Mouse (Mus musculus) myocyte (in vitro differentiated cells): ENCODE results near the gene Mical3. TPM values are rescaled to one million over a fixed set of nuclear protein-coding genes. Genes with fewer than 3 reads are reported as not detected.
"Not testable (repeated sequence)": the region's sequence is repeated elsewhere in the genome, so short reads cannot be mapped to it uniquely, and the experiment has no call there.

Experiments used
- H3K27me3 ChIP-seq: one replicate; pipeline ENCODE4 v1.6.1; 2011; ENCODE audit not compliant: control insufficient read depth, insufficient read depth, insufficient read length
- H3K36me3 ChIP-seq: one replicate; pipeline ENCODE4 v1.6.1; 2011; ENCODE audit not compliant: control insufficient read depth, insufficient read depth
- H3K4me2 ChIP-seq: one replicate; pipeline ENCODE4 v1.6.1; 2011; ENCODE audit warnings: low read depth, control low read depth
- H3K4me3 ChIP-seq: one replicate; pipeline ENCODE4 v1.5.1; 2011; ENCODE audit warnings: mild to moderate bottlenecking, control low read depth, moderate library complexity
- H3K79me2 ChIP-seq: one replicate; pipeline ENCODE4 v1.6.1; 2011; ENCODE audit not compliant: control insufficient read depth, insufficient read depth
- H3ac ChIP-seq: one replicate; pipeline ENCODE4 v1.6.1; 2011; ENCODE audit not compliant: control insufficient read depth, insufficient read length
- E2F4 ChIP-seq: IDR thresholded peaks from one replicate; pipeline ENCODE4 v1.6.1; 2011; ENCODE audit warnings: mild to moderate bottlenecking, control low read depth, moderate library complexity; ENCODE audit not compliant: insufficient read depth
- MYOD1 ChIP-seq, 3 experiments: IDR thresholded peaks; one replicate each; pipeline ENCODE4 v1.6.1; 2011; ENCODE audit warnings: control low read depth in 2 of 3, low read depth in 2 of 3, mild to moderate bottlenecking in 2 of 3, moderate library complexity in 1 of 3; ENCODE audit not compliant: insufficient read length in 2 of 3, control insufficient read depth in 1 of 3
- MYOG ChIP-seq, 3 experiments: IDR thresholded peaks; one replicate each; pipeline ENCODE4 v1.6.1; 2011; ENCODE audit warnings: control low read depth in 2 of 3, low read depth in 2 of 3, mild to moderate bottlenecking in 2 of 3; ENCODE audit not compliant: insufficient read length in 2 of 3, control insufficient read depth in 1 of 3, insufficient read depth in 1 of 3
- POLR2A ChIP-seq: IDR thresholded peaks from one replicate; pipeline ENCODE4 v1.6.1; 2011; ENCODE audit warnings: low read depth, mild to moderate bottlenecking, control low read depth, moderate library complexity; ENCODE audit not compliant: insufficient read length
- POLR2AphosphoS2 ChIP-seq: IDR thresholded peaks from one replicate; pipeline ENCODE4 v1.6.1; 2011; ENCODE audit warnings: low read depth, control low read depth; ENCODE audit not compliant: insufficient read length
- REST ChIP-seq: IDR thresholded peaks from one replicate; pipeline ENCODE4 v1.6.1; 2011; ENCODE audit warnings: mild to moderate bottlenecking, control low read depth, moderate library complexity; ENCODE audit not compliant: insufficient read depth, insufficient read length
- SRF ChIP-seq: IDR thresholded peaks from one replicate; pipeline ENCODE4 v1.6.1; 2011; ENCODE audit warnings: low read depth; ENCODE audit not compliant: control insufficient read depth, insufficient read length
- TCF12 ChIP-seq: IDR thresholded peaks from one replicate; pipeline ENCODE4 v1.6.1; 2011; ENCODE audit warnings: mild to moderate bottlenecking, control low read depth; ENCODE audit not compliant: poor library complexity, insufficient read depth, severe bottlenecking
- USF1 ChIP-seq: IDR thresholded peaks from one replicate; pipeline ENCODE4 v1.6.1; 2011; ENCODE audit warnings: low read depth, mild to moderate bottlenecking, control low read depth, moderate library complexity
- polyA plus RNA-seq: library from polyadenylated mRNA; unstranded; fragments of >200 nt; fragmentation: generic; extraction: Trizol; gene quantifications from one replicate; pipeline ENCODE4 v1.2.1, GENCODE M21; 2012; ENCODE audit warnings: missing spikeins

Mical3 gene
- polyA plus RNA-seq, 1 experiment: 17.7 TPM

GRCm38 (mm10) chr6:120917975-120918374 is 212.8 kb downstream of the Mical3 start:
- H3K4me2 ChIP-seq: no peak overlapping the region
- H3ac ChIP-seq: no peak overlapping the region
- H3K4me3 ChIP-seq: no peak overlapping the region
- H3K27me3 ChIP-seq: no peaks in the 10 kb centered on the region
- TF ChIP-seq E2F4 (no peak), SRF (no peak), TCF12 (no peak), REST (no peak)
- no peaks in the 10 kb centered on the region for H3K36me3 ChIP-seq
- peaks cover 16% of the 10 kb centered on the region for H3K79me2 ChIP-seq

GRCm38 (mm10) chr6:120916972-120917881 is 213.6 kb downstream of the Mical3 start:
- H3K4me3 ChIP-seq: peak overlapping the region; percentile 70
- H3K79me2 ChIP-seq: peaks cover 24% of the 10 kb centered on the region
- peak overlapping the region; percentile 94 for H3K4me2 ChIP-seq
- H3K36me3 ChIP-seq, H3K27me3 ChIP-seq: not testable (repeated sequence)
- peak overlapping the region; percentile 12 for H3ac ChIP-seq

GRCm38 (mm10) chr6:120916074-120916971 is 214.5 kb downstream of the Mical3 start, which contains the start of gene Bid:
TSS of gene Bid (minus strand) at chr6:120916853.
- TF ChIP-seq MYOD1 (IDR thresholded peaks at IDR 0.05; ENCODE audit: control insufficient read depth in 1 of 3, insufficient read length in 2 of 3, low read depth in 2 of 3) (no peak), POLR2A (peak; percentile 62), REST (no peak), E2F4 (no peak), USF1 (no peak), MYOG (IDR thresholded peaks at IDR 0.05; ENCODE audit: control insufficient read depth in 1 of 3, insufficient read depth in 1 of 3, insufficient read length in 2 of 3, low read depth in 2 of 3) (peak in 1 of 3 experiments; percentile 10), POLR2AphosphoS2 (peak; percentile 51), SRF (no peak)
- peak within 1 kb of the TSS; percentile 94 for H3K4me2 ChIP-seq
- H3K27me3 ChIP-seq: no peaks in the 10 kb centered on the region
- H3K4me3 ChIP-seq: peak within 1 kb of the TSS; percentile 70
- no peaks in the 10 kb centered on the region for H3K36me3 ChIP-seq
- peak within 1 kb of the TSS; percentile 12 for H3ac ChIP-seq
- peaks cover 33% of the 10 kb centered on the region for H3K79me2 ChIP-seq

GRCm38 (mm10) chr6:120915649-120915975 is 215.2 kb downstream of the Mical3 start:
- H3K4me2 ChIP-seq: peak overlapping the region; percentile 94

GRCm38 (mm10) chr6:120914911-120915648 is 215.7 kb downstream of the Mical3 start:
- H3K79me2 ChIP-seq: peaks cover 45% of the 10 kb centered on the region
- H3ac ChIP-seq: no peak overlapping the region
- peak overlapping the region; percentile 94 for H3K4me2 ChIP-seq
- TF ChIP-seq MYOD1 (IDR thresholded peaks at IDR 0.05; ENCODE audit: control insufficient read depth in 1 of 3, insufficient read length in 2 of 3, low read depth in 2 of 3) (no peak), TCF12 (no peak)
- peak overlapping the region; percentile 70 for H3K4me3 ChIP-seq
- no peaks in the 10 kb centered on the region for H3K27me3 ChIP-seq
- H3K36me3 ChIP-seq: no peaks in the 10 kb centered on the region

More at GRCm38 (mm10) chr6:120915649-120915975, 215.2 kb downstream of the Mical3 start:
- H3K27me3 ChIP-seq: no peaks in the 10 kb centered on the region
- peak overlapping the region; percentile 70 for H3K4me3 ChIP-seq
- H3ac ChIP-seq: peak overlapping the region; percentile 12
- H3K79me2 ChIP-seq: peaks cover 40% of the 10 kb centered on the region
- H3K36me3 ChIP-seq: no peaks in the 10 kb centered on the region
- TF ChIP-seq REST: no peak
- no peak for TF ChIP-seq USF1
